Mouse (Mus musculus) right cerebral cortex, postnatal 10 days (tissue): ENCODE measurements at regions not wholly inside any gene's neighbourhood (a gene's known extent, or its start where the extent isn't known, plus 50 kb on each side); places are given as distances from the start of the nearest gene placed in this dataset.

Experiments used
- DNase-seq, 2 experiments: peaks; one replicate each; pipeline ENCODE4 v3.0.0; 2021; ENCODE audit warnings: low spot score in 2 of 2

DNA sequence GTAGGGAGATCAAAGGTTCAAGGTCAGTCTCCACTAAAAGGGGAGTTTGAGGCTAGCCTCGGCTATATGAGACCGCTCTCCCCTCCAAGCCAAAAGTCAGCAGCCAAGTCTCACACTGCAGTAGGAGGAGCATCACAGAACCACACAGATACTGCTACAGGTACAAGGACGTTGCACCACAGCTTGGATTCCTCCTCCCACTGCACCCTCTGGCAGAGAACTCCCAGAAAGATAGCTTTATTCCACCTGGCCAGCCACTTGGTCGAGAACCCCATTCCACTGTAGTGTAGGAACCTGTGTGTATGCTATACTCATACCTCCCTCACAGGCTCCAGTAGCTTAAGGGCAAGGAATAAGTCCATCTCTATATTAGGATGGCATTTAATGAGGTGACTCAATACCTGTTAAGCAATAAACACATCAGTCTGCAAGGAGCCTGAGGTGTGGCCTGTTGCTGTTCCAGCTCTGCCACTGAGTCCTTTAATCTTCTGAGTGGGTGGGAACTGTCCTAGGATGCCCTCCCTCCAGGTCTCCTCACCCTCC is 254.0 kb downstream of the Sox4 start:
- DNase-seq: no peak

DNA sequence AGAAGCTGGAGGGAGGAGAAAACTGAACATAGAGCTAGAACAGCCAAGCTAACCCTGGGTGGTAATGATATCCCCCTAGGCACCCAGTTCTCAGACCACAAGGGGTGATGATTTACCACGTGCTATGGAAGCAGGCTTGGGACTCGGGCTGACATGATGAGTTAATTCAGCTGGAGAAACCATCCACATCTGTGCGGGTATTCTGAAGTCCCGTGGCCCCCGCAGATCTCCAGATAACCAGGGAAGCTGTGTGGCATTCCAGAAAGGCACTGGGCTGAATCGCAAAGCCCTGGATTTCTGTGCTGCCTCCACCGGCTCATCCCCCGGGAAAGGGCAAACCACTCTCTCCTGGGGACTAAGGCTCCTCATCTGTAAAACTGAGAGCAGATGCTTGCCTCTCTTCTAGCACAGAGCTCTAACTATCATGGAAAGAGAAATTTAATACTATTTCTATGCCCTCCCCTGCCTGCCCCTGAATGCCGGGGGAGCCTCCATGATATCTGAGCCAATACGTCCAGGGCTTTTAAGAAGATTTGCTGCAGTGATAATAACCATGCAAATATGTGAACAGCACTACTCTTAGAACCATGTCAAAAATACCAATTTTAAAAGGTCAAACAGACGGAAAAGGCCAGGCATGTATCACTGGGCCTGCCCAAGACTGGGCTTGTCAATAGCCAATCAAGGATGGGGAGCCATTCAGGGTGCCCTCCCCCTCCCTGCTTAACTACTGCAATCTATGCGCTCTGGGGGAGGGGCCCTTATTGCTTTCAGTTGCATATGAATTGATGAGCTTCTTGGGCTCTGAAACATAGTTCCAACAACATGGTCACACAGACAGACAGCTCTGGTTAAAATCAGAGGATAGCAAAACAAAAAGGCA is 255.5 kb downstream of the Sox4 start:
- DNase-seq: no peak

DNA sequence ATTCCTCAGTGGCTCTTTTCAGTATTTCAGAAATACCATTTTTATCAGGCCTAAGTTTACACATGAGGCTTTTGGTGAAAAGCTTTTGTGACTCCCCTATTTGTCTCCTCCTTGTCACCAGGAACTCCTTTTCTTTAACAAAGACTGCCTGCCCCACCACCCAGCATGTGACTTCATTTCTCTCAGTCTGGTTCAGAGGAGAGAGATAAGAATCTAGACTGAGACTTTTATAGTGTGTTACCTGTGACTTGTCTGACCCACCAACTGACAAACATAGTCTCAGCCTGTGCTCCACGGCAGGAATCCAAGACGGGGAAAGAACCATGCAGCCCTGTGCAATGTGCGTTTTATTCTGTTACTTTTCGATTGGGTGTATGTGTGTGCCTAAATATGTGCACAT is 260.4 kb downstream of the Sox4 start:
- DNase-seq: no peak

GRCm38 (mm10) chr13:28692587-28692986 is 260.9 kb downstream of the Sox4 start:
- DNase-seq: no peak

DNA sequence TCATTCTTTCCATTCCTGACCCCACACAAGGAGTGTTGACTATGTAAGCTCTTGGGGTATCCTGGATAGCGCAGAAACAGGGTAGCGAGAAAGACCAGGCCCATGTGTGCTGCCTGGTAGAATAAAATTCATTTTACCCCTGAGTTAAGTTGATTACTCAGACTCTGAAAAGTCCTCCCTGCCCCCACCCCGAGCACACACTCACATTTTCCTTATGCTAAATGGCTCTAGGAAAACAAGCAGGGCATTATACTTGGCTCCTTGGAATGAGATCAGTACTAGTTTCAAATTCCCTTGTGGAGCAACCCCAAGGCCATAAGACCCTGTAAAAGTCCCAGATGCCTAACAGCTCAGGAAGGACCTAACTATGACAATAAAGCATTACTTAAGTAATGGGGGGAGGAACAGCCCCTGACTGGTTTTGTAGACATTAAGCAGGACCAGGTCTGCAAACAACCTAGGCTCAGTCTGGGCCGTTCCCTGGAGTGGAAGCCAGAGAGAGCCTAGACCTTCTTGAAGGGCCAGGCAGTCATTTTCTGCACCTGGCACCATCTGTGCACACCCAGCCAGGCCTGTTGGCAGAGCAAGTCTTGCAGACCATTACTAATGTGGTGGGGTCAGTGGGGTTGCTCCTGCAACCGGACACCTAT is 262.9 kb downstream of the Sox4 start:
- DNase-seq: no peak

DNA sequence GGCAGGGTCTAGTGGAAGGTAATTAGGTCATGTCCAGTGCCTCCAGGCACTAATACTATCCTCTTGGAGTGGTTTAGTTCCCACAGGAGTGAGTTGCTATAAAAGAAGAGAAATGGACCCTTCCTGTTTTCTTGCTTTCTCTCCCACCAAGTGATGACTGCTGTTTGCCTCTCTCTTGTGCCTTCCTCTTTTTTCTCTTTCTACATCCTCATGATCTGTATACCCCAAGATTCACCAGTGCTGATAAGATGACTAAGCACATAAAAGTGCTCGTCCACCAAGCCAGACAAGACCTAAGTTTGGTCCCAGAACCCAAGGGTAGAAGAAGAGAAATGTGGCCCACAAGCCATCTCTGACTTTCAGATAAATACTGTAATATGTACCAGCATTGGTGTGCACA is 265.7 kb downstream of the Sox4 start:
- DNase-seq: no peak

- DNase-seq: no peak
These were observed 269.2 kb downstream of the Sox4 start for GRCm38 (mm10) chr13:28684311-28684710.

- DNase-seq: no peak
These were observed 273.2 kb downstream of the Sox4 start for GRCm38 (mm10) chr13:28680266-28680665.

DNA sequence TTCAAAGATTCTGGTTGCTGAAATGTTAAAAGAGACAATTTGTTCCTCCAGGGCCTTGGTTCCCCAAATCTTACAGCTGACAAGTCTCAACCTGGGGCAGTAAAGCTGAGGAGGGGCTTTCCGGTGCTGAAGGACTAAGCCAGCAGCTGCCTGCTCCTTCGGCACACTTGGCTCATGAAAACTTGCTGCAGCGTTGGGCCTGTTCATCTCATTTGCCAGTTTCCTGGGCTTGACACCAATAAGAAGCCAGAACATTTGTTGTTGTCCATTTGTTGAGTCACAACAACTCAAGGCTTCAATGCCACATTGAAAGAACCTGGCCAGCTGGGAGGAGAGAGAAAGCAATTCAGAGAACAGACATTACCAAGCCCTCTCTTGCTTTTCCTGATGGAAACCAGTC is 279.9 kb downstream of the Sox4 start:
- DNase-seq: no peak

DNA sequence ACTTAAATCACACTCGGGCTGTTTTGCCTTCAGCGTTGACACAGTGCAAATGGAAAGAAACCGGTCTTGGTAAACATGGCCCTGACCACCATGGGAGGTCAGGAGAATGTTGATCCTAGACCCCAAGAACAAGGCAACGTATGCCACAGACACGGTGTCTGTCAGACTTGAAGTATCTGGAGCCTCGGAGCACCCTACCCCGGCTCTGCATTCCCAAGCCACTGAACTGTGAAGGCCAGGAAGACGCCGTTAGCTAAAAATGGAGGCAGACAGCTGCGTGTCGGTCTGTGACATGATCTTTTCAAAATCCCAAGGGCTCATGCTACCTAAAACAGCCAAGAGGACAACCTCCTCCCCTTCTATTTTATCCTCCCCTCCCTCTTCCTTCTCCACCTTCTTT is 282.0 kb downstream of the Sox4 start:
- no peak for DNase-seq

DNA sequence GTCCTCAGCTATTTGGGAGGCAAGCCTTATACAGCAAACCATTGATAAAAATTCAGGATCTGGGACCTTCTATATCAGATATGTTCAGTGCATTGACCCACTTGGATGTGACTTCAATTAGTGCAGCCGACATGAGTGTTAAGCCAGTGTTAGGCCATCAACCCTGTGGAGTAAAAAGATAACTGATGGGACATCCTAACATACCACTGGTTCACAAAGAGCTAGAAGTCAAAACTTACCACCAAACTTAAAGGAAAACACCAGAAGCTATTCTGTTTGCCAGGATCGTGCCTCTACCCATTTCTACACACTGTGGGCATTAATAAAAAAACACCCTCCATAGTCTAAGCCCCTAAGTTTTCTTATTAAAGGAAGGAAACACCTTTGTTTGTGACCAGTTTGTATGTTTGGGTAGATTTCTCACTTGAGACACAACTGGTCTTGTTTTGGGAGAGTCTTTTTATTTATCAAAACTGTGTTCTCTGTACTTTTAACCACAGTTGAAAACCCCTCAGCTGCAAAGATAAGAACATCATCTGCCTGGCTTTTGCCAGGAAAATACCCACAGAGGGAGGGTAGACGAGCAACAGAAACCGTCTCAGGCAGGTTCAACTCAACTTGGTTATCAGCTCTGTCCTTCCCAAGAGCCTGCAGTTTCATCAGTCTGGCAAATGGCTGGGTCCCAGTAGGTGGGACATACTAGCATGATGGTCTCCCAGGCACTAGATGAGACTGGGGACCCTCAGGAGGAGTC is 283.5 kb downstream of the Sox4 start:
- no peak for DNase-seq

DNA sequence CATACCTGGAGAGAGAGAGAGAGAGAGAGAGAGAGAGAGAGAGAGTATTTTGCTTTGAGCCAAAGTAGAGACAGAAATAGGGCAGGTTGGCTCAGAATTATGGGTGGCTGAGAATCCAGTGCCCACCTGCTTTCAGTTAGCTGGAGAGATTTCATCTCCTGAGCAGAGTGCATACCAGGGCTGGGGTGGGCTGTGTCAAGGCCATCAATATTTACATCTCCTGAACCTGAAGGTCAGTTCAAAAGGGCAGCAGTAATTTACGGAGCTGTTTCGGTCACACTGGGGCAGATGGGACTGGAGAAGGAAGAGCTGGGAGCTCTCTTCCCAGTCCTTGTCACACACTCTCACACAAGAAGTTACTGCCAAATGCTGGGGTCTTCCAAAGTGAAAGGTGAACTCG is 286.7 kb downstream of the Sox4 start:
- DNase-seq: no peak

GRCm38 (mm10) chr13:28665150-28665549 is 288.4 kb downstream of the Sox4 start:
- DNase-seq: no peak

DNA sequence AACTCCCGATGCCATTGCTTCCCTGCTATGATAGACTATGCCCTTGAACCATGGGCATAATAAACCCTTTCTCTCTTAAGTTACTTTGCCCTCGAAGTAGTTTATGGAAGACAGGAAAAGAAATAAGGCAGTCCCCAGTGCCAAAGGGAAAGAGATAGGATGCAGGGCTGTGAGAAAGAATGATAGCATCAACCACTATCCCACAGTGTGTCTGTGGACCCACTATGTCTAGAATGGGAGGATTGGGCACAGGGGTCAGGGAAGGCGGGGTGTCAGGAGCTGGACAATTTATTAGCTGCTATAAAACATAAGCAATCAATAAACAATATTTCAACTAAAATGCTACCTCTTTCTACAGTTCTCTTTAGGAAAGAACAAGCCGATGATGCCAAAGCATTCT is 288.8 kb downstream of the Sox4 start:
- DNase-seq: no peak

- DNase-seq: no peak
These were observed 289.4 kb downstream of the Sox4 start for GRCm38 (mm10) chr13:28663950-28664681.

GRCm38 (mm10) chr13:28663459-28663858 is 290.1 kb downstream of the Sox4 start:
- no peak for DNase-seq

- DNase-seq: no peak
These were observed 291.2 kb downstream of the Sox4 start for GRCm38 (mm10) chr13:28662316-28662752.

DNA sequence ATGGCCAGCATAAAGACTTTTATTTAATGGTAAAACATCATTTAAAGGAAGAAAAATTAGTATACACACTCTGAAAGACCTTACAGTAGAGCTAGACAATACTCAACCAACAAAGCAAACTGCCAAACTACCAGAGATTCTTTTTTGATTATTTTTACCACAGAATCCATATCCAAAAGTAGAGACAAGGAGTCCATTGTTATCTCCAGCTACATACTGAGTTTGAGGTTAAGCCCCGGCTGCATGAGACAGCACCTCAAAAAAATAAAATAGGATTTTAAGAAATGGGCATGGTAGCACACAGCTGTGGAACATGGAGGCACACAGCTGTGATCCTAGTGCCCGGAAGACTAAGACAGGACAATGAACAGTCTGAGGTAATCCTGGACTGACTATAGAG is 293.4 kb downstream of the Sox4 start:
- DNase-seq: no peak

GRCm38 (mm10) chr13:28658652-28659051 is 294.9 kb downstream of the Sox4 start:
- DNase-seq: no peak

- no peak for DNase-seq
These were observed 298.6 kb downstream of the Sox4 start for GRCm38 (mm10) chr13:28654883-28655282.

DNA sequence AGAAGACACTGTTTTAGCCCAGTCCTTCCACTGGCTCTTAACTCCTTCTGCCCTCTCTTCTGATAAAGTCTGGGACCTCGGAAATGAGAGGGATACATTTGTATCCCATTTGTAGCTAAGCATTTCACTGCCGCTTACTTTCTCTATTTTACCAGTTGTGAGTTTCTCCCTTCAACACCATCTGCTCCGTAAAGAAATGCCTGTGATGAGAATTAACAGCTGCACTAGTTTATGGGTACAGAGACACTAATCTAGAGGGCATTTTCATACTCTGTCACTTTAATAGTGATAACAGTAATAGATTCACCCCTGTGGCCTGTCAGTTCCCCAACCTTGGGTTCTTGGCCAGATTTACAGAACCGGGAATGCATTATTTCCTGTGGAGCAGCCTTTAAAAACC is 300.2 kb downstream of the Sox4 start:
- DNase-seq: no peak

DNA sequence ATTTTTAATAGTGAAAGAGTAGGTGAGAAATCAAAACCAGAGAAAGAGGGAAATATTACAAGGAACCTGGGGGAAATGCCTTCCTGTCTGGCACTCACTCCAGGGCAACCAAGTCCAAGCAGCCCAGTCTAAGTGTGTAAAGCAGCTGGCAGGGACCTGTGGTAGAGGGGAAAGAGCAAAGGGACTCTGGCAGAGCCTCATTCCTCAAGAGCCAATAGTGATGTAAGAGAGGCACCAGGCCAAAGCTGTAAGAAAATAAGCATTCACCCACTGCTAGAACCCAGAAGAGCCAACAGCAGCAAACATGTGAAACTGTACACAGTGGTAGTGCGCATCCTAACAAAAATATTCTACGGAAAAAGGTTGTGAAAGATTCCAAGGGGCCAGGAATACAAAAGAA is 301.7 kb downstream of the Sox4 start:
- DNase-seq: peak; percentile 60 to 64
